Mouse (Mus musculus) liver, adult 2 months (tissue): Measurements from ENCODE around the gene Gm10181.

Source experiments
- CTCF ChIP-seq: fragments of 200-500 bp; IDR thresholded peaks from 2 replicates; pipeline ENCODE4 v1.5.1; 2011; ENCODE audit warnings: low read depth, low read length, control low read depth
- POLR2A ChIP-seq: fragments of 200-500 bp; IDR thresholded peaks from 2 replicates; pipeline ENCODE4 v1.6.1; 2011; ENCODE audit warnings: low read length, control low read depth; ENCODE audit not compliant: insufficient read depth; ENCODE audit errors: extremely low read depth

DNA sequence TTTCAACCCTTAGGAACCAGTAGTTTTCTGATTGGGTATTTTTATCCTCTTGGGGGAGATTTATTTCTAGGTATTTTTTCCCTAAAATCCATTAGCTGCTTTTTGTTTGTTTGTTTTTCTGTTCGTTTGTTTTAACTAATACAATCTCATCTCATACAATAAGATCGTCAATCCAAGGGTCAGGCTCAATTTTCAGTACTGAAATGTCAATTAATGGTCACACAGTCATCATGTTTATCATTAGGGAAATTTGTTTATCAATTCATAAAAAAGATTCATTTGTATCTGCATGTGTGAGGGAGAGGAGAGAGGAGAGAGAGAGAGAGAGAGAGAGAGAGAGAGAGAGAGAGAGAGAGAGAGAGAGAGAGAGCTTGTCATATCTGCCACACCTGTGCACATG is at the start of gene Gm10181:
- no peak for TF ChIP-seq POLR2A
- no peak for TF ChIP-seq CTCF
